Mouse (Mus musculus) adrenal gland, adult 18-20 months (tissue): ENCODE data around the gene Nkx2-4. TPM values are rescaled to one million over a fixed set of nuclear protein-coding genes. Genes with fewer than 3 reads are reported as not detected.

Experiments
- DNase-seq, 2 experiments: peaks; one replicate each; pipeline ENCODE4 v3.0.0; 2021 to 2022; ENCODE audit warnings: low spot score in 2 of 2
- long read RNA-seq, 2 experiments: library from polyadenylated mRNA; stranded (forward); transcript quantifications; one replicate each; pipeline ENCODE4 v2.0.0; 2021
- total RNA-seq, 2 experiments: library from RNA; stranded (reverse); gene quantifications; 1 replicate in 1 of 2; 2 replicates in 1 of 2; pipeline ENCODE4 v1.2.3; 2021

Gene Nkx2-4
- not detected for total RNA-seq
- long read RNA-seq, experiment 1: 0 reads
- long read RNA-seq, experiment 2: 0 reads

DNA sequence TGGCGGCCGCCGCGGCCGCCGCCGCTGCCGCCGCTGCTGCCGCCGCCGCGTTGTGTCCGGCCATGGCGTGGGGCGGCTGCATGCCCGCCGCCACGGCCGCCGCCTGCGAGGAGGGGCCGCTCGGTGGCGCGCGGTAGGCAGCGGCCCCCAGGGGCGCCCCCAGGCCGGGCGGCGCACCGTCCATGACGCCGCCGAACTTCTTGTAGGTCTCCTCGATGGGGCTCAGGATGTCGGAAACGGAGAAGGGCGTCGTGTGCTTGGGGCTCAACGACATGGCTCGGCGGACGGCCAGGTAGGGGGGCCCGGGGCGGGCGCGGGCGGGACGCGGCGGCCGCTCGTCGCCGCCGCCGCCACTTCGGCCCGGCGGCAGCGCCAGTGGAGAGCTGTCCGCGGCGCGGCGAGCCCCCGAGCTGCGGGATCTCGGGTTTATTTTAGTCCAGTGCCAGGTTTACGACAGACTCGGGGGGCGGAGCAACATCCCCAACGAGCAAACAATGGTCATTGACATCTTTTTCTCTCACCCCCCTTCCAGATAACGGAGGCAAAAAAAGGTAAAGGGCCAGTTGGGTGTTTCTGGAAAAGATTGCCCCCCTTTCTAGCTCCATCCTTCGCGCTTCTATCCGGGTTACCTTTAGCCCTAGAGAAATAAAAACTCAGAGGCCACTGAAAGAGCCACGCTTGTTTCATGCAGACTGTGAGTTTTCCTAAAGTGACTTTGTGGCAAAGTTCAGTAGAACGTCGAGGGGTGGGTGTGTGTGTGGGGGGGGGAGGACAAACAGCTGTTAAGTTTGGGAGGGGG lies at the start of gene Nkx2-4:
Nkx2-4 (minus strand) TSS at position 374 of the 799 bp plus-strand sequence.
- DNase-seq: peak; percentile 3 to 19

DNA sequence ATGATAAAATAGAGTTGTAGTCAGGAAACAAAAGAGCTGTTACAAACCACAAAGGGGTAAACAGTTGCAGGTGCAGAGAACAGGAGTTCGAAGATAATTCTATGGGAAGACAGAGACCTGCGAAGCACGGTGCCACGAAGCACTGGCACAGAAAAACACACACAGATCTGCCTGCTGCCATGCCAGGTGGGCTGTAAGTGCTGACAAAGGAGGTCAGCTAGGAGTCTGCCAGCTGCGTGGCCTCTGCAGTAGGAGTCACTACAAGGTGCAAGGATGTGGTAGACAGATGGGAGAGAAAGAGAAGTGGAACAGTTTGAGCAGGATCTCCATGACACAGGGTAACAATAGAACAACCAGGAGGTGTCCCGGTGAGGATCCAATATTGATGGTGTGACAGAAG lies 42.1 kb upstream of the Nkx2-4 start:
- DNase-seq: no peak

DNA sequence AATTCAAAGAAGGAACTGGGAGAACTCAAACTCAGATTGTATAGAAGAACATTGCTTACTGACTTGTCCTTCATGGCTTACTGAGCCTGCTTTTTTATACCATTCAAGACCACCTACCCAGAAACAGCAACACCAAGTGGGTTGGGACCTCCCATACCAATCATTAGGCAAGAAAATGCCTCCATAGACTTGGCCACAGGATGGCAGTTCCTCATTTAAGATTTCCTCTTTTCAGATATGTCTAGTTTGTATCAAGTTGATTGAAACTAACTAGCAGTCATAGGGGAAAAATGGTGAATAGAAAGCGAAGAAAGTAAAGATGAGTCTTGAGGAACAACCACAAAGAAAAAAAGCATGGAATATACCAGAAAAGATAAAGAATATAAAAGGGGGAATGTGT lies 34.5 kb upstream of the Nkx2-4 start:
- DNase-seq: no peak

DNA sequence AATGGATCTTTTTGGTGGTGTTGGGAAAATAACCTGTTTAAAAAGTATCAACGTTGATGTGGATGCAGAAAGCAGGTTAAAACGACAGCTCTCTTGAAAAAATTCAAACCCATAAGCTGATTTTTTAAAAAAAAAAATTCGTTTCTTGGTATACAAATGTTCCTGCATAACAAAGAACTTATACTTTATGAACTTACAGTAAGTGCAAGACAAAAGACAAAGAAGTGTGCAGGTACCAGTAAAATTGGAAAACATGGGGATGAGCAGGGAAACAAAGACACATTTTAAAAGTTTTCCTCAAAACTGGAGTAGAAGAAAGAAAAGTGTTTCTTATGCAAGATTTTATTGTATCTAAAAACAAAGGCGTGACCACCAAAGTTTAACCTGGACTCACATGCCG lies 1.2 kb upstream of the Nkx2-4 start:
- no peak for DNase-seq

DNA sequence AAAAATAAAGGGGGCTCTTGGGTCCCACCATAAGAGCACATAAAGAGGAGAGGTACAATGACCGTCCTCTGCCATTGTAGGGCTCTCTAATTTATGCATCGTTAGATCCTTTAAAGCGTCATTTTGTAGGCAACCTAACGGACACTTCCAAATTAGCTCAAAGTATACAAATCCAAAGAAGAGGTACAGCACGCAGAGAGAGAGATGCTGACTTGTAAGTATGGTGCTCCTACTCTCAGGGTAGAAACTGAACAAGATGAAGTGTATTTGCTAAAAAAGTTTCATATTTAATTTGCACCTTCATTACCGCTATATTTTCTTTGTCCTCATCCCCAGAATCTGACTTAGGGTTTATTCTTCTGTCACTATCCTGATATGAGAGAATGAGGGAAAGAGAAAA lies 692 bp upstream of the Nkx2-4 start:
- no peak for DNase-seq

DNA sequence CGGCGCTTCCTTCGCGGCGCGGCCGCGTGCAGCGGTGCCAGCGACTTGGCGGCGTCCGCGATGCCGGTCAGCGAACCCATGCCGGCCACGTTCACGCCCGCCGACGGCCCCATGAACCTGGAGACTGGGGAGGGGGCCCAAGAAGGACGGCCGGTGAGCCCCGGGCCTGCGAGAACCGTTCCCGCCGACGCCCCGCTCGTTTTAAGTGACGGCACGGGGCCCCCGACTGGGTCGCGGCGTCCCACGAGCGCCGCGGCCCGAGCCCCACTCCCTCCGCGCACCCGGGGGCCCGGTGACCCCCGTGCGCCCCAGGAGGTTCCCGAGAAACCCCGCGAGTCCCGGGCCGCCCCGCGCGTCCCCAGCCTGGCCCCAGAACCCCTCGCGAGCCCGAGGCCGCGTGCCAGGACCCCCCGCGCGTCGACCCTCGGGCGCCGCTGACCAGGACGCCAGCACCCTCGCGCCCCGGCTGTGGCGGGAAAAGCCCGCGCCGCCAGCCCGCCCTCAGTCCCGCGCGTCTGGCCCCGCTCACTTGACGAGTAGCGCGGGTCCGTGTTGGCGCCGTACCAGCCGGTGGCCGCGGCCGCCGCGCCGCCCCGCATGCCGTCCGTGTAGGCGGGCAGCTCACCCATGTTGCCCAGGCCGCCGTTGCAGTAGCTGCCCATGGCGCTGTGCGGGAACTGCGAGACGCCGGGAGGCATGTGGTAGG lies 726 bp downstream of the Nkx2-4 start:
- DNase-seq: peak; percentile 6 to 18

DNA sequence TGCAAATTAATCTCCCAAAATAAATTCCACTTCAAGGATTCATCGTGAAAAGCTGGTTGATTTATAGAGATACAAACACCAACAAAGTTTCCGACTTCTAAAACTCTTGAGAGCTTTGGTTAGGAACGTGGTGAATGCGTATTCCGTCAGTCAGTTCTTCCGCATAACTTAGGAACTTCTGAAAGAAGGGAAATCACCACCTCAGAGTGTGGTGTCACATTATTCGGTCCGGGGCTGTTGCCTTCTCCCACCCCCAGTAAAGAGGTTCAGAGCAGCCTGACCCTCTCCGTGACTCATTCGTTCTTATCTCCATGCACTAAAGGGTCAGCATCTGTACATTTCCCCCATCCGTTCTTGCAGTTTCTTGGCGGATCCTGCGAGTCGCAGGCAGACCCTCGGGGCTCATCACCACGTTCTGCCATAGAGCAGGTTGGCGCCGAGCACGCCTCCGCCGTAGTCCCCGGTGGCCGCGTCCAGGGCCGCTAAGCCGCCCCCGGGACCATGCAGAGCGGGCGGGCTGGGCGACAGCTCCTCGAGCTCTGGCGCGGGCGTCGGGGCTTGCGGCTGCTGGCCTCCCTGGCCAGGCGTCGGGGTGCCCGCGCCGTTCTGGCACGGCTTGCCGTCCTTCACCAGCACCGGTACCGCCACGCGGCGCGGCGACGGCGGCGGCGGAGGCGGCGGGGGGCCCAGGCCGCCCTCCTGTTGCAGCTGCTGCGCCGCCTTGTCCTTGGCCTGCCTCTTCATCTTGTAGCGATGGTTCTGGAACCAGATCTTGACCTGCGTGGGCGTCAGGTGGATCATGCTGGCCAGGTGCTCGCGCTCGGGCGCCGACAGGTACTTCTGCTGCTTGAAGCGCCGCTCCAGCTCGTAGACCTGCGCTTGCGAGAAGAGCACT lies 1.5 kb downstream of the Nkx2-4 start:
- peak; percentile 5 to 20 for DNase-seq

DNA sequence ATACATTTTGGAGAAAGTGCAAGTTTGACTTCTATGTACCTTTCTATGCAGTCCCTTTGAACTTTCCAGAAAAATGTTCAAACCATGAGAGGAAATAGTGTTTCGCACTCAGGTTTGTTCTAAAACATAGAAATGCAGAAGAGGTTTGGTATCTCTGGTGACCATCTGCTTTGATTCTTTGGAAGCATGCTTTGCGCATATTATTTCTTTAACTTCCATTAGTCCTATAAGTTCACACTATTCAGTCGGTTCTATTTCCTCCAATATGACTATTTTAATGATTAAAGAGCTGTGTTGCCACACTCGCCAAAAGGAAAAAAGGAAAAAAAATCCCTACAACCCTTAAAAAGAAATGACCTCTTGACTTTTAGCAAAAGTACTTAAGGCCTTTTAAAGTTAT lies 2.9 kb downstream of the Nkx2-4 start:
- no peak for DNase-seq

DNA sequence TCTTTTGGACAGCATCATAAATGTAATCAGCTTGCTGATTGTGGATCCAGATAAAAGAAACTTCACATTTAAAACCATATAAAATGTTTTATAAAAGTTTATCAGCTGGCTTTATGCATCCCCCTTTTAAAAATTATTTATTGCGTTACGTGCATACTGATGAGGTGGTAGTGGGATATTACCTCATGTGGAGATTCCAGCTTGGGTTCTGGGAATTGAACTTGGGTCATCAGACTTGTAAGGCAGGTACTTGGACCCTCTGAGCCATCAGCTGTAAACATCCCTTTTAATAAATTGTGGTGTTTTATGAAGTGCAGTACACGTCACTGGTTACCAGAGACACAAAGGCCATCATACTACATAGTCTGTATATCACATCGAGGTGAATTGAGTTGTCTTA lies 10.8 kb downstream of the Nkx2-4 start:
- DNase-seq: no peak

DNA sequence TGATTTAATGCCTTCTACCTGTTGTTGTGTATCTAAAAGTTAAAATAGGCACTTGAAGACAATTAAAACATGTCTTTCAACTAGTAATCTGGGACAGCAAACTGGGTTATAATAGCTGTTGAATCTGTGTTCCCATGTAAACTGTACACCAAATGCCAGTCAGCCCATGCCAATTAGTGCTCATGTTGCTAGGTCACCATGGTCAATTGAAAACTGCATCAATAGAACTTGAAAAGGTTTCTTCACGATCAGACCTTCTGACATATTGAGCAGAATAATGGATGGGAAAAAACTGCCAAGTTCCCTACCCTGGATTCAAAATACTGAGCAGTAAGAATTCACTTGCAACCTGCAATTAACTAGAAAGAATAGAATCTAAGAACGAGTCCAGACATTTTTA lies 11.3 kb downstream of the Nkx2-4 start:
- no peak for DNase-seq

DNA sequence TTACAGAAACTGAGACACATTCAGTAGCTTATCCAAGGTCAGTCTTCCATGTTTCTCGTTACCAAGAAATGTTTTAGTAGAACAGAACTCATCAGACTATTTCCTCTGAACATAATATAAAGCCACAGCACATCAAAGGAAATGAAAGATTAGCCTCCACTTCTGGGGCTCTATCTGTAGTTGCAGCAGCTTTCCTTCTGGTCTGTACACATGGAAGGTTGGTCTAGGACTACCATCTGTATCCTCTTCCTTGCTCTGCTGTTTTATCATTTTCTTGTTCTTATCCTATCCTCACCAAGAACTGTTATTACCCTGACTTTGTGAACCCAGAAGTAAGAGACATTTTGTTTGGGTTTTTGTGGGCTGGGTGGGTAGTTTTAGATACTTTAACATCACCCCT lies 14.9 kb downstream of the Nkx2-4 start:
- DNase-seq: no peak

DNA sequence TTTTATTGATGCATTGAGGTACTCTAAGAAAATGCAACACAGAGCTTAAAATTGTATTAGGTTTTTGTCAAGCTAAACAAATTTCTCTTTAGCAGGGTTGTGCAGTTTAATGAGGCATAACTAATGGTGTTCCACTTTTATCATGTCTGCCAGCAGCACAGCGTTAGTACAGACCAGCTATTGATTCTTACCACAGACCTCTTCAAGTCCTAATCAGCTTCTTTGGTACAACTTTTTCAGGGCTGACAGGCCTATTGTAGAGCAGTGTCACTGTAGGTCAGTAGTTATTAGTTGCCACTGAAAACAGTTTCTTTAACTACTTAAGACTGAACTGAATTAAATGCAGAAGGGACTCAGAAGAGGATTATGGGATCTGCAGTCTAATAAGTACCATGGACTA lies 16.2 kb downstream of the Nkx2-4 start:
- DNase-seq: no peak

DNA sequence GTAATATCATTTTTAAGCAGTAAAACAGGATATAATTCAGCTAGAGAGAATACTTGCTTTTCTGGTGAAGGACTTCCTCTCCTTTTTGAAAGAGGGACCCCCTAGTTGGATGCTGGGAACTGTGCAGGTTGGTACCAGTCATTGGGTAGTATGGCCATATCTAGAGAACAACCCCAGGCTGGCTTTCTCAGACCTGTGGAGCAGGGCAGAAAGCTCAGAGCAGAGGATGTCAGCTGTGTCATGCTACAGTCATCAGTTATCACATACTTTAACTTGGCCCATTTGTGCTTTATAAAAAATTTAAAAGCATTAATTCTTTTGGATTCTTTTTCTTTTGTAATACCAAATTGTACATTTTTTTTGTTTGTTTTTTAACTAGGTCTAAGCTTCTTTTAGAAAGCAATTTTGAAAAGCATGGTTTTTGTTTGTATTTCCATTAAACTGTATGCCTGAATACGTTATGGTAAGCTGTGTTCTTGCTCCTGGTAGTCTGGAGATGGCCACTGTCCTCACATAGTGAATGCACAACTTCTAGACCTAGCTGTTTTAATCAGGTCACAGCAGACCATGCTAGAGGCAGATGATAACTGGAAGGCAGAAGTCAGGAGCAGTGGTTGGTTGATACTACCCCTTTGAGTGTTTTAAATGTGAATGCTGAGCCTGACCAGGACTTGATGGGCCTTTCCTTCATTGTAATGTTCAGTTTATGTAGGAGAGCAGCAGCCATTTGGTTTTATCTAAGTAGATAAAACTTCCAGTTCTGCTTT lies 17.6 kb downstream of the Nkx2-4 start:
- DNase-seq: no peak

DNA sequence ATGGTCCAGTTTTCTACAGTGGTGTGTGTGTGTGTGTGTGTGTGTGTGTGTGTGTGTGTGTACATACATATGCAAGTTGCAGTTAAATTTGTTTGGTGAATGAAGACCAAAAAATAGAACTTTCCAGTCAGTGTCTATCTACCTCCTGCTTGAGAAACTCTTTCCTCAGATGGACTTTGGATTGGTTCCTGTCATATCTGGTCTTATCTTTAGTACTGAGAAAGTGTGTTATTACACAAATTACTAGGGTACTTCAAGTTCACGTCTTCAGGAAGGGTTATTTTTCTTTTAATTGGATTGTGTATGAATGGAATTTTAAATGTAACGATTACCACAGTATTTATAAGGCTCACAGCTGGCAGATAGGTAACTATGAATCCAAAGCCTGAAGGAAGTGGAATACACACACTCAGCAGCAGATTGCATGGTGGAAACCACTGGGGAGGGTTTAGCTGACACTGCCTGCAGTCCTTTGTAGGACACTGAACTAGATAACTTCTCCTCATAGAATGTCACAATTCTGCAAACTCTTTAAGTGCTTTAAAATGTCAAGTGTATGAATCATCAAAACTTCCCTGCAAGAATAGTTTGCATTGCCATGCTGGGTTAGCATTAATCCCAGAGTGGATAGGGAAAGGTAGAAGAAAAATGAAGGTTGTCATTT lies 31.9 kb downstream of the Nkx2-4 start:
- DNase-seq: no peak

DNA sequence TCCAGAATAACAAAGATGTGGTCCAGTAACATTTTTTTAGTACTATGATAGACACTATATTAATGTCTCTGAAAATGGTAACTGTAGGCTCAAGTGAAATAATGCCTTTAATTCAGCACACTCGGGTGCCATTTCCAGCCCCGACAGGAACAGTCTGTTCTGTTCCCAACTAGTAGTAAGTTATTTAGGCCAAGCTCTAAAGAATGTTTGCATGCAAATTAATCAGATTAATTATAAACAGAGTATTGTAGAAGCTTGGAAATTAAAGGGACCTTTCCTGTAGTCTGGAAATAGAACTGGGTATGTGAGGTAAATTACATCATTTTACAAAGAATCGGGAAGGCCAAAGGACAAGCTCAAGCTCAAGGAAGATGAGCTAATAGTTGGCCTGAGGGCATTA lies 38.2 kb downstream of the Nkx2-4 start:
- no peak for DNase-seq

DNA sequence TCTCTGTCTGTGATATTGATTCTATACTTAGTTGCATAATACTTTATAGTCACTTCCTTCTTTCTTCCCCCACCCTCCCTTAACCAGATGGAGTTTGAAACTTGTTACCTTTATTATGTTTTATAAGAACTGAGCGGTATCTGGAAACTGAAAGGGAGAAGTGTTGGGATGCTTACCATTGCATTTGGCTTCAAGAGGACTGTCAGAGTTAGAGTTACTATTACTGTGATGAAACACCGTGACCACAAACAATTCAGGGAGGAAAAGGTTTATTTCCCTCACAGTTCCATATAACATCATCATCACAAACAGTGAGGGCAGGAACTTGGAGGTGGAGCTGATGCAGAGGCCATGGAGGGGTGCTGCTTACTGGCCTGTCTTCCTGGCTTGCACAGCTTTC lies 49.4 kb downstream of the Nkx2-4 start:
- no peak for DNase-seq
